Mouse (Mus musculus): ENCODE results near the gene Bbs9. TPM values are rescaled to one million over a fixed set of nuclear protein-coding genes. Genes with fewer than 3 reads are reported as not detected.

The Bbs9 gene
- polyA plus RNA-seq, 1 experiment from 2014 or later, result 18.4 TPM

Other genes with a start within 250 kb of the Bbs9 start
- gene Zfp599, start 215.8 kb upstream of the Bbs9 start, polyA plus RNA-seq (2014; fragmentation: Nextera tagmentation; extraction: Ambion mirVana), result 8.8 and 8.9 TPM in 2 replicates
- gene Zfp810, start 168.1 kb upstream of the Bbs9 start, polyA plus RNA-seq (2014; fragmentation: Nextera tagmentation; extraction: Ambion mirVana), result 30.2 and 33.4 TPM in 2 replicates
- 48.9 and 49.7 TPM in 2 replicates for gene Anln, start 86.5 kb upstream of the Bbs9 start, polyA plus RNA-seq (2014; fragmentation: Nextera tagmentation; extraction: Ambion mirVana)
- 12.6 and 12.7 TPM in 2 replicates for gene 9530077C05Rik, start 64.2 kb upstream of the Bbs9 start, polyA plus RNA-seq (2014; fragmentation: Nextera tagmentation; extraction: Ambion mirVana)
- gene Gm17545, start 21.4 kb upstream of the Bbs9 start, polyA plus RNA-seq (2014; fragmentation: Nextera tagmentation; extraction: Ambion mirVana), result not detected in 2 replicates
- gene Rp9, start 6.0 kb upstream of the Bbs9 start, polyA plus RNA-seq (2014; fragmentation: Nextera tagmentation; extraction: Ambion mirVana), result 50.7 and 54.5 TPM in 2 replicates

All from forebrain, embryonic 11.5 days (tissue).